Mouse (Mus musculus) cerebellum, adult 8-10 months (tissue): ENCODE results near the gene Gm28171.
"Not testable (repeated sequence)": the region's sequence is repeated elsewhere in the genome, so short reads cannot be mapped to it uniquely, and the experiment has no call there.

Experiments used
- DNase-seq: peaks from one replicate; pipeline ENCODE4 v3.0.0; 2022

The Gm28171 gene

DNA sequence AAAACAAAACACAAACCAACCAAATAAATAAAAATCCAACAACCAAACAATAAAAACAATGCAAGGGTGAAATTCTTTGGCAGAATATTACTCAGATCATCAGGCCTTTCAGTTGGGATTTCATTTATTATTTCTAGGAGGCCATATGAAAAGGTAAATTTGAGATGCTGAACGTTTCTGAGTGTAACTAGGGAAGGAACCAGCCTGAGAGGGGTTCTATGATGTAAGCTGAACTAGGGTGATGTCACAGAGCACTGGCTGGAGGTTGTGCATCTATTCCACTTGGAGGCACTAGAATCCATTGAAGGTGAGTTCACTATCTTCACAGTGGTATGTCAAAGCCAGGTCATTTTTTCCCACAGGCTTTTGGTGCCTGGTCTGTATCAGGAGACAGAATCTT lies at the start of gene Gm28171:
Gene Gm28171, plus strand, starts transcription at position 301 of the 400 bp plus-strand sequence.
- not testable (repeated sequence) for DNase-seq
